In the genomic region with DNA sequence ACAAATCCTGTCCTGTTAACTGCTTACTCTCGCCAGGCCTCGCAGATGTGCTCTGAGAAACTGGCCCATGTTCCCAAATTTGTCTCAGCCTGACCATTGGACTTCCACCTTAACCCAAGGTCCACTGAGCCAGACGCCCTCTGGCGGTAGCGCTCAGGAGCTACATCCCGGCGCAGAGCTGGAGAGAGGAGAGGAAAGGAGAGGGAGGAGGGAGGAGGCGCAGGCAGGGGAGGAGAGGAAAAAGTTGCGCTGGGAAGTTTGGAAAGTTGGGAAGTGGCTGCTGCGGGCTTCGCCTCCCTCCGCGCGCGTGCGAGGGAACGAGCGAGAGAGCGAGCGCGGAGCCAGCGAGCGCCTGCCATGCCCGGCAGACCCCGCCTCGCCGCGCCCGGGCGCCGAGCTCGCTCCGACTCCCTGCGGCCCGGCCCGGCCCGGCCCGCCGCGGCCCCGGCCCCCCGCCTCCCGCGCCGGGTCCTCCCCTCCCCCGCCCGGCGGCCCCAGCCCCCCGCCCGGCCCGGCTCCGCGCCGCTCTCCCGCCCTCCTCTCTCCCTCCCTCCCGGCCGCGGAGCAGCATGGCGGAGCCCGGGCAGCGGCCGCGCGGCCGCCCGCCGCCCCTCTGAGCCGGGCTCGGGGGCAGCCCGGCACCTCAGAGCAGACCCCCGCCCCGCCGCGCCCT, we compare ENCODE assay signal across 8 mouse cellular contexts. TPM values are rescaled to one million over a fixed set of nuclear protein-coding genes. Genes with fewer than 3 reads are reported as not detected.
DNase-seq lines count a peak whose midpoint lies in the region; ATAC-seq and TF ChIP-seq lines count a peak whose summit lies in the region.

No protein-coding gene starts in this region.

- intact Hi-C loops in heart, postnatal 14 days (cut with DNase I): loop anchor here (1.0 to 5.0 kb wide), 5 partner anchors 36 to 230 kb away; no protein-coding TSS in a partner anchor

- ATAC-seq in forebrain, embryonic 15.5 days (replicated peaks): peak; percentile 80
- ATAC-seq in liver, embryonic 15.5 days (ENCODE audit: insufficient read depth): peak; percentile 52; the same call in 1 of the 2 replicates
- peak; percentile 78 for ATAC-seq in neural tube, embryonic 12.5 days (ENCODE audit: low FRiP score, low read depth)
- ATAC-seq in stomach, postnatal 0 days (ENCODE audit: low FRiP score, low TSS enrichment): peak; percentile 86

- dilution Hi-C loops in CH12.LX (cut with MboI; ENCODE audit: extremely low pct_ligation_motif_present, extremely low pct_unique_long_range_greater_than_20kb, low sequenced_read_pairs): no loop called here

- no peak overlapping the region for H3K4me3 ChIP-seq in CH12.LX (replicated peaks in 1 of 3; ENCODE audit: low read depth in 2 of 3, low read length in 2 of 3, poor library complexity in 1 of 3)
- peak overlapping the region; percentile 72 for H3K4me3 ChIP-seq in forebrain, embryonic 15.5 days
- peak overlapping the region; percentile 52 for H3K4me3 ChIP-seq in liver, embryonic 15.5 days (replicated peaks)
- peak overlapping the region; percentile 69 for H3K4me3 ChIP-seq in neural tube, embryonic 12.5 days
- H3K4me3 ChIP-seq in stomach, postnatal 0 days (ENCODE audit: low read depth, low read length): peak overlapping the region; percentile 74

- no peaks in the 10 kb centered on the region for H3K36me3 ChIP-seq in CH12.LX (replicated peaks in 1 of 2; ENCODE audit: control insufficient read depth in 1 of 2, insufficient read depth in 1 of 2, low read length in 1 of 2)
- no peaks in the 10 kb centered on the region for H3K36me3 ChIP-seq in forebrain, embryonic 15.5 days
- no peaks in the 10 kb centered on the region for H3K36me3 ChIP-seq in liver, embryonic 15.5 days (replicated peaks)
- H3K36me3 ChIP-seq in neural tube, embryonic 12.5 days: no peaks in the 10 kb centered on the region
- H3K36me3 ChIP-seq in stomach, postnatal 0 days (ENCODE audit: control insufficient read depth, insufficient read depth, low read length): no peaks in the 10 kb centered on the region

- H3K27ac ChIP-seq in CH12.LX (ENCODE audit: insufficient read depth, low read depth): no peak overlapping the region
- H3K27ac ChIP-seq in forebrain, embryonic 15.5 days (replicated peaks): no peak overlapping the region; the same call in 1 of the 2 replicates
- H3K27ac ChIP-seq in liver, embryonic 15.5 days (replicated peaks): no peak overlapping the region
- H3K27ac ChIP-seq in neural tube, embryonic 12.5 days: no peak overlapping the region
- peak overlapping the region; percentile 85 for H3K27ac ChIP-seq in stomach, postnatal 0 days (replicated peaks)

- peak; percentile 14 for DNase-seq in CH12.LX (ENCODE audit: extremely low read depth)
- DNase-seq in cerebellum, adult 11-12 months: peak; percentile 56
- peak; percentile 91 to 94 for DNase-seq in heart, postnatal 14 days
- peak; percentile 52 for DNase-seq in large intestine, adult 2 months (ENCODE audit: low read depth, low spot score)
- peak; percentile 84 for DNase-seq in stomach, postnatal 0 days (ENCODE audit: low spot score)

- no peak for TF ChIP-seq EP300 in CH12.LX (IDR thresholded peaks at IDR 0.05; ENCODE audit: low read length)
- TF ChIP-seq EP300 in stomach, postnatal 0 days (optimal IDR thresholded peaks at IDR 0.05): no peak

- TF ChIP-seq CTCF in CH12.LX (conservative IDR thresholded peaks at IDR 0.05 in 1 of 2, IDR thresholded peaks at IDR 0.05 in 1 of 2; ENCODE audit: low read depth in 2 of 2, low read length in 2 of 2): peak; percentile 31 to 32; a peak in 3 of 4 replicates
- peak; percentile 99 for TF ChIP-seq CTCF in stomach, postnatal 0 days (IDR thresholded peaks at IDR 0.05; ENCODE audit: low read depth)

- no peak overlapping the region for H3K4me2 ChIP-seq in CH12.LX (ENCODE audit: insufficient read depth, low read depth, poor library complexity, severe bottlenecking)
- peak overlapping the region; percentile 100 for H3K4me2 ChIP-seq in forebrain, embryonic 15.5 days (replicated peaks)
- H3K4me2 ChIP-seq in liver, embryonic 15.5 days: peak overlapping the region; percentile 71
- H3K4me2 ChIP-seq in neural tube, embryonic 12.5 days (replicated peaks): peak overlapping the region; percentile 97
- peak overlapping the region; percentile 97 for H3K4me2 ChIP-seq in stomach, postnatal 0 days (replicated peaks; ENCODE audit: low read depth)

- no peak for TF ChIP-seq POLR2A in CH12.LX (IDR thresholded peaks at IDR 0.05; ENCODE audit: low read depth, low read length)

- in situ Hi-C loops in CH12.LX (cut with MboI; ENCODE audit: low pct_ligation_motif_present, low pct_unique_long_range_greater_than_20kb, low sequenced_read_pairs): no loop called here

- H3K27me3 ChIP-seq in CH12.LX (replicated peaks): peaks cover 35% of the 10 kb centered on the region
- peaks cover 16% of the 10 kb centered on the region; the same call in 1 of the 2 replicates for H3K27me3 ChIP-seq in forebrain, embryonic 15.5 days
- peaks cover 64% of the 10 kb centered on the region for H3K27me3 ChIP-seq in liver, embryonic 15.5 days
- H3K27me3 ChIP-seq in neural tube, embryonic 12.5 days (replicated peaks): peaks cover 26% of the 10 kb centered on the region
- H3K27me3 ChIP-seq in stomach, postnatal 0 days (ENCODE audit: control insufficient read depth, insufficient read depth, low read length): no peaks in the 10 kb centered on the region

- WGBS in forebrain, embryonic 15.5 days: 1% methylated on average over 24 of the region's 74 CpGs
- under 1% methylated on average over 24 of the region's 74 CpGs for WGBS in large intestine, adult 2 months
- WGBS in liver, embryonic 15.5 days (ENCODE audit: insufficient replicate concordance): under 1% methylated on average over 51 of the region's 74 CpGs
- under 1% methylated on average over 42 of the region's 74 CpGs for WGBS in neural tube, embryonic 12.5 days
- WGBS in stomach, postnatal 0 days: 1% methylated on average over 8 of the region's 74 CpGs

- H3K79me2 ChIP-seq in CH12.LX (replicated peaks; ENCODE audit: control insufficient read depth, extremely low read depth, insufficient read depth, poor library complexity, severe bottlenecking): no peaks in the 10 kb centered on the region

- peaks cover 7% of the 10 kb centered on the region for H3K9me3 ChIP-seq in CH12.LX (replicated peaks; ENCODE audit: low read length)
- no peaks in the 10 kb centered on the region for H3K9me3 ChIP-seq in forebrain, embryonic 15.5 days
- H3K9me3 ChIP-seq in liver, embryonic 15.5 days (replicated peaks): no peaks in the 10 kb centered on the region
- H3K9me3 ChIP-seq in neural tube, embryonic 12.5 days: no peaks in the 10 kb centered on the region
- H3K9me3 ChIP-seq in stomach, postnatal 0 days (ENCODE audit: control insufficient read depth, low read length): no peaks in the 10 kb centered on the region

- H3K4me1 ChIP-seq in CH12.LX (ENCODE audit: control insufficient read depth in 1 of 2, insufficient read depth in 2 of 2): peaks cover 0 to 22% of the 10 kb centered on the region in 2 experiments; a peak in 2 of 4 replicates
- peaks cover 8% of the 10 kb centered on the region for H3K4me1 ChIP-seq in forebrain, embryonic 15.5 days
- peaks cover 6% of the 10 kb centered on the region; the same call in 1 of the 2 replicates for H3K4me1 ChIP-seq in liver, embryonic 15.5 days (replicated peaks)
- H3K4me1 ChIP-seq in neural tube, embryonic 12.5 days: peaks cover 28% of the 10 kb centered on the region
- H3K4me1 ChIP-seq in stomach, postnatal 0 days (replicated peaks; ENCODE audit: control insufficient read depth, insufficient read depth): no peaks in the 10 kb centered on the region

- no peak for TF ChIP-seq RAD21 in CH12.LX (IDR thresholded peaks at IDR 0.05; ENCODE audit: low read depth, low read length)

- no peak overlapping the region for H3K9ac ChIP-seq in CH12.LX (ENCODE audit: insufficient read depth, low read depth)
- H3K9ac ChIP-seq in forebrain, embryonic 15.5 days (replicated peaks): peak overlapping the region; percentile 58
- no peak overlapping the region for H3K9ac ChIP-seq in liver, embryonic 15.5 days
- peak overlapping the region; percentile 75 for H3K9ac ChIP-seq in neural tube, embryonic 12.5 days
- peak overlapping the region; percentile 67 for H3K9ac ChIP-seq in stomach, postnatal 0 days (ENCODE audit: low read length)

TF ChIP-seq in CH12.LX, 34 proteins besides CTCF, POLR2A, EP300 and RAD21:
- no peak for TF ChIP-seq ZMIZ1 (IDR thresholded peaks at IDR 0.05; ENCODE audit: low read depth, low read length)
- TF ChIP-seq ELF1 (IDR thresholded peaks at IDR 0.05; ENCODE audit: low read depth, low read length): no peak

RNA-seq across cellular contexts. Expression of a gene that starts 0.7 kb away (rescaled TPM):
- total RNA-seq in CH12.LX (2012; rRNA removed) (not detected in 2 replicates), CH12.LX (2014; rRNA removed) (not detected in 2 replicates)
- polyA plus RNA-seq in CH12.LX (2012; ENCODE audit: insufficient read length, low read depth): not detected in 2 replicates
- polyA plus RNA-seq in forebrain, embryonic 15.5 days (2015; fragmentation: Nextera tagmentation; extraction: Ambion mirVana): 0.32 and 0.37 TPM in 2 replicates
- total RNA-seq in heart, postnatal 14 days (2021): 10 to 100 TPM; 42.2 to 50.0 TPM
- polyA plus RNA-seq in large intestine, adult 2 months (2012; rRNA removed): 0.78 and 0.80 TPM in 2 replicates
- polyA plus RNA-seq in liver, embryonic 15.5 days (2015; fragmentation: Nextera tagmentation; extraction: Ambion mirVana): 0.08 and 0.16 TPM in 2 replicates
- polyA plus RNA-seq in neural tube, embryonic 12.5 days (2016; fragmentation: Nextera tagmentation; extraction: Ambion mirVana): 1.6 TPM in 2 replicates
- 0.59 and 0.61 TPM in 2 replicates for polyA plus RNA-seq in stomach, postnatal 0 days (2015; fragmentation: Nextera tagmentation; extraction: Ambion mirVana)

Comparison
In these comparisons a context has a peak if more than half of its experiments do, and no peak if none do; other contexts are left out.
1. DNase-seq: peak in every context shown above with its lines; median percentile 92 in heart, postnatal 14 days; 84 in stomach, postnatal 0 days; 56 in cerebellum, adult 11-12 months; 52 in large intestine, adult 2 months; 14 in CH12.LX.
2. H3K4me3 ChIP-seq: peak in forebrain, embryonic 15.5 days (single experiment), liver, embryonic 15.5 days (single experiment), neural tube, embryonic 12.5 days (single experiment) and stomach, postnatal 0 days (single experiment); none in CH12.LX (0 of 3).
3. H3K9ac ChIP-seq: peak in forebrain, embryonic 15.5 days (single experiment), neural tube, embryonic 12.5 days (single experiment) and stomach, postnatal 0 days (single experiment); none in CH12.LX (single experiment) and liver, embryonic 15.5 days (single experiment).
4. Peak in every context shown above with its lines, with median percentiles within 50 percentile points of each other: ATAC-seq.